Mouse (Mus musculus) gastrocnemius, adult 8-10 months (tissue): ENCODE data around the gene Upp1. TPM values are rescaled to one million over a fixed set of nuclear protein-coding genes. Genes with fewer than 3 reads are reported as not detected.
"Not testable (repeated sequence)": the region's sequence is repeated elsewhere in the genome, so short reads cannot be mapped to it uniquely, and the experiment has no call there.

Source experiments
- DNase-seq, 2 experiments: peaks; one replicate each; pipeline ENCODE4 v3.0.0; 2022; ENCODE audit warnings: low spot score in 2 of 2
- total RNA-seq, 4 experiments: library from RNA; stranded (reverse); gene quantifications; 2 replicates each; pipeline ENCODE4 v1.2.4; 2022

Upp1 gene
- total RNA-seq, 4 experiments from 2014 or later, result 0.25 to 0.73 (median 0.65) TPM; not detected in 1

- not testable (repeated sequence) for DNase-seq
Observed at GRCm38 (mm10) chr11:9150403-9150802, 32.5 kb downstream of the Upp1 start.

DNA sequence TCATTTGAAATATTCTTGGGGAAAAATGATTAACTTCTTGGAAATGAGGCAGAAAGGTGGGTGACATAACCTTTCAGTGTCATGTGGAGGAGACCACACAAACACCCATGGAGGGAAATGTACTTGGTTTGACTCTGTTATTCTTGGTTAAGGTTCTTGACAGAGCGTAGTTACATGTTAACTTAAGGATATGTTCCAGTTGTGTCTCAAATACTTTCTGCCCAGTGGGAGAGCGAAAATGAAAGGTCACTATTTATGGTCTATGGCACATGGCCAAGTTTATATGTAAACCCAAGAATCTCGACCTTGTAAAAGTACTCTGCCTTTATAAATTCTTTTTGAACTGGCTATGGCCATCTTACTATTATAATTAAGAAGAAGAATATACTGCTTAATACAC is 42.0 kb downstream of the Upp1 start:
- DNase-seq, result no peak

DNA sequence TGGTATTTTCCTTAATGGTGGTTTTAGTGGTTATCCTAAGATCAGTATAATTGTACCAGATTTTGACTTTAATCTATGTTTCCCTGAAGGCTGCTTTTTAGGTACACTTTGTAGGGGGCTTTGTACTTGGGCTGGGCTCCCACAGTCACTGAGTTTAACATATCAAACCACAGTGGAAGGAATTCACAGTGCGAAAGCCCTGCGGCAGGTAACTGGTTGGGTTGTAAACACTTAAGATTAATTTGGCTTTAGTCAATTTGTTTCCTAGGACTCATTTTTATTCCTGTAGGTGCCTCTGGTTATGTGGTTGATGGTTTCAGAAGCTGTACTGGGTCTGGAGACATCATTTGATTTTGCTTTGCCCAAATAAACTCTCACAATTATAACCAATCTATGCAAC is 49.4 kb downstream of the Upp1 start:
- DNase-seq, result no peak

GRCm38 (mm10) chr11:9181477-9181876 is 63.6 kb downstream of the Upp1 start:
- DNase-seq, result no peak

Other genes with a start within 250 kb of the Upp1 start
- not detected for gene Pkd1l1, start 144.8 kb upstream of the Upp1 start, total RNA-seq
- gene Hus1, start 106.9 kb upstream of the Upp1 start, total RNA-seq, result 10 to 100 TPM in 2 of 4 experiments, 1 to 10 TPM in 2; 7.2 to 11.1 (median 8.9) TPM
- not detected for gene Gm11992, start 69.5 kb upstream of the Upp1 start, total RNA-seq
- not detected for gene Sun3, start 69.1 kb upstream of the Upp1 start, total RNA-seq
- not detected for gene Abca13, start 73.8 kb downstream of the Upp1 start, total RNA-seq